Mouse (Mus musculus) forebrain, embryonic 12.5 days (tissue): ENCODE data around the gene Aicda. TPM values are rescaled to one million over a fixed set of nuclear protein-coding genes. Genes with fewer than 3 reads are reported as not detected.
"Not testable (repeated sequence)": the region's sequence is repeated elsewhere in the genome, so short reads cannot be mapped to it uniquely, and the experiment has no call there.

Source experiments
- ATAC-seq: fragments of 200-750 bp; cut with Nextera tagmentation; 2 replicates; pipeline ENCODE4 v1.8.0; 2017; ENCODE audit warnings: moderate TSS enrichment; ENCODE audit not compliant: low FRiP score
- H3K27ac ChIP-seq: fragments of 300-500 bp; sonication (generic); 2 replicates; pipeline ENCODE4 v1.5.1; 2016; ENCODE audit warnings: mild to moderate bottlenecking
- H3K27me3 ChIP-seq: fragments of 300-500 bp; sonication (generic); 2 replicates; pipeline ENCODE4 v1.6.1; 2016; ENCODE audit warnings: mild to moderate bottlenecking
- H3K36me3 ChIP-seq: fragments of 300-500 bp; sonication (generic); replicated peaks from 2 replicates; pipeline ENCODE4 v1.6.1; 2016; ENCODE audit warnings: mild to moderate bottlenecking
- H3K4me1 ChIP-seq: fragments of 300-500 bp; sonication (generic); 2 replicates; pipeline ENCODE4 v1.6.1; 2016
- H3K4me2 ChIP-seq: fragments of 300-500 bp; sonication (generic); 2 replicates; pipeline ENCODE4 v1.6.1; 2016; ENCODE audit warnings: mild to moderate bottlenecking, moderate library complexity
- H3K4me3 ChIP-seq: fragments of 300-500 bp; sonication (generic); replicated peaks from 2 replicates; pipeline ENCODE4 v1.5.1; 2016; ENCODE audit warnings: mild to moderate bottlenecking
- H3K9ac ChIP-seq: fragments of 300-500 bp; sonication (generic); 2 replicates; pipeline ENCODE4 v1.6.1; 2016; ENCODE audit warnings: mild to moderate bottlenecking
- H3K9me3 ChIP-seq: fragments of 300-500 bp; sonication (generic); 2 replicates; pipeline ENCODE4 v1.6.1; 2016
- WGBS: fragments of 180-500 bp; shearing (Covaris S2); methylation state at CpG from one replicate; pipeline ENCODE4 v1.1.7; 2016; 5-methylcytosine and 5-hydroxymethylcytosine counted together
- polyA plus RNA-seq: library from polyadenylated mRNA; unstranded; fragments of >200 nt; fragmentation: Nextera tagmentation; extraction: Ambion mirVana; gene quantifications from 2 replicates; pipeline ENCODE4 v1.2.1, GENCODE M21; 2016

The Aicda gene
- polyA plus RNA-seq, 1 experiment from 2014 or later = not detected

GRCm38 (mm10) chr6:122531466-122532174 is 22.0 kb upstream of the Aicda start:
- Histone ChIP-seq H3K4me3 (no peak overlapping the region), H3K27ac (no peak overlapping the region), H3K9me3 (no peaks in the 10 kb centered on the region), H3K9ac (no peak overlapping the region), H3K4me1 (peaks cover 7% of the 10 kb centered on the region), H3K4me2 (no peak overlapping the region), H3K27me3 (no peaks in the 10 kb centered on the region), H3K36me3 (no peaks in the 10 kb centered on the region)
- ATAC-seq = no peak
- WGBS = 79% methylated on average over 8 of the region's 8 CpGs

- no peak overlapping the region for H3K27ac ChIP-seq
- 0 out of 2 replicates have a peak overlapping the region, but pooled peaks have one; percentile 38 for H3K9ac ChIP-seq
- WGBS = 10% methylated on average over 4 of the region's 4 CpGs
- no peaks in the 10 kb centered on the region for H3K9me3 ChIP-seq
- no peaks in the 10 kb centered on the region for H3K36me3 ChIP-seq
- H3K27me3 ChIP-seq = no peaks in the 10 kb centered on the region
- H3K4me1 ChIP-seq = peaks cover 7% of the 10 kb centered on the region
- peak; percentile 44; the same call in 1 of the 2 replicates for ATAC-seq
- H3K4me2 ChIP-seq = peak overlapping the region; percentile 45
- peak overlapping the region; percentile 13 for H3K4me3 ChIP-seq
Observed at GRCm38 (mm10) chr6:122532883-122533302, 20.7 kb upstream of the Aicda start.

GRCm38 (mm10) chr6:122534032-122534431 is 19.6 kb upstream of the Aicda start:
- Histone ChIP-seq H3K4me3 (no peak overlapping the region), H3K4me1 (peaks cover 7% of the 10 kb centered on the region), H3K4me2 (no peak overlapping the region), H3K36me3 (no peaks in the 10 kb centered on the region), H3K9ac (no peak overlapping the region), H3K9me3 (no peaks in the 10 kb centered on the region), H3K27me3 (no peaks in the 10 kb centered on the region), H3K27ac (no peak overlapping the region)
- WGBS = 26% methylated on average over 3 of the region's 3 CpGs
- no peak for ATAC-seq

GRCm38 (mm10) chr6:122539564-122539963 is 14.0 kb upstream of the Aicda start:
- no peak overlapping the region for H3K4me3 ChIP-seq
- no peaks in the 10 kb centered on the region for H3K4me1 ChIP-seq
- no peak overlapping the region for H3K9ac ChIP-seq
- no peak overlapping the region for H3K4me2 ChIP-seq
- no peaks in the 10 kb centered on the region for H3K9me3 ChIP-seq
- H3K36me3 ChIP-seq = no peaks in the 10 kb centered on the region
- ATAC-seq = no peak
- 79% methylated on average over 9 of the region's 9 CpGs for WGBS
- no peaks in the 10 kb centered on the region for H3K27me3 ChIP-seq
- H3K27ac ChIP-seq = no peak overlapping the region

GRCm38 (mm10) chr6:122542459-122542858 is 11.1 kb upstream of the Aicda start:
- H3K27ac ChIP-seq, H3K4me1 ChIP-seq, H3K9ac ChIP-seq, H3K4me3 ChIP-seq, H3K27me3 ChIP-seq, ATAC-seq, H3K36me3 ChIP-seq, H3K4me2 ChIP-seq, H3K9me3 ChIP-seq: not testable (repeated sequence)
- 70% methylated on average over 5 of the region's 5 CpGs for WGBS

- no peaks in the 10 kb centered on the region for H3K4me1 ChIP-seq
- H3K27me3 ChIP-seq = no peaks in the 10 kb centered on the region
- no peaks in the 10 kb centered on the region for H3K9me3 ChIP-seq
- no peak overlapping the region for H3K27ac ChIP-seq
- H3K36me3 ChIP-seq = no peaks in the 10 kb centered on the region
- no peak overlapping the region for H3K9ac ChIP-seq
- WGBS = 87% methylated on average over 5 of the region's 5 CpGs
- no peak for ATAC-seq
- no peak overlapping the region for H3K4me3 ChIP-seq
- H3K4me2 ChIP-seq = no peak overlapping the region
Observed at GRCm38 (mm10) chr6:122543574-122543973, 10.0 kb upstream of the Aicda start.

- Histone ChIP-seq H3K4me3 (no peak overlapping the region), H3K9me3 (no peaks in the 10 kb centered on the region), H3K4me2 (no peak overlapping the region), H3K27me3 (no peaks in the 10 kb centered on the region), H3K27ac (no peak overlapping the region), H3K4me1 (no peaks in the 10 kb centered on the region), H3K9ac (no peak overlapping the region), H3K36me3 (no peaks in the 10 kb centered on the region)
- no peak for ATAC-seq
- WGBS = 89% methylated on average over 1 of the region's 1 CpGs
Observed at GRCm38 (mm10) chr6:122544672-122545071, 8.9 kb upstream of the Aicda start.

- Histone ChIP-seq H3K27me3 (no peaks in the 10 kb centered on the region), H3K4me3 (no peak overlapping the region), H3K9ac (no peak overlapping the region), H3K9me3 (no peaks in the 10 kb centered on the region), H3K27ac (no peak overlapping the region), H3K4me1 (no peaks in the 10 kb centered on the region), H3K4me2 (no peak overlapping the region), H3K36me3 (no peaks in the 10 kb centered on the region)
- WGBS = 84% methylated on average over 9 of the region's 9 CpGs
- no peak for ATAC-seq
Observed at GRCm38 (mm10) chr6:122545289-122545882, 8.2 kb upstream of the Aicda start.

GRCm38 (mm10) chr6:122545948-122546347 is 7.7 kb upstream of the Aicda start:
- H3K4me3 ChIP-seq = no peak overlapping the region
- H3K27me3 ChIP-seq = no peaks in the 10 kb centered on the region
- no peaks in the 10 kb centered on the region for H3K36me3 ChIP-seq
- H3K27ac ChIP-seq = no peak overlapping the region
- no peaks in the 10 kb centered on the region for H3K9me3 ChIP-seq
- WGBS = 86% methylated on average over 10 of the region's 10 CpGs
- H3K4me2 ChIP-seq = no peak overlapping the region
- no peaks in the 10 kb centered on the region for H3K4me1 ChIP-seq
- no peak for ATAC-seq
- no peak overlapping the region for H3K9ac ChIP-seq

- WGBS = 86% methylated on average over 6 of the region's 6 CpGs
- ATAC-seq = no peak
Observed at GRCm38 (mm10) chr6:122554102-122554501, 501 bp downstream of the Aicda start.

GRCm38 (mm10) chr6:122555266-122555665 is 1.7 kb downstream of the Aicda start:
- Histone ChIP-seq H3K9me3 (no peaks in the 10 kb centered on the region), H3K9ac (no peak overlapping the region), H3K27me3 (no peaks in the 10 kb centered on the region), H3K4me1 (0 out of 2 replicates have a peak, but pooled peaks cover 5% of the 10 kb centered on the region), H3K36me3 (no peaks in the 10 kb centered on the region), H3K27ac (no peak overlapping the region), H3K4me3 (no peak overlapping the region), H3K4me2 (no peak overlapping the region)
- no peak for ATAC-seq
- WGBS = 66% methylated on average over 7 of the region's 7 CpGs

More at GRCm38 (mm10) chr6:122554102-122554501, 501 bp downstream of the Aicda start:
- H3K4me2 ChIP-seq = no peak overlapping the region
- H3K4me1 ChIP-seq = 0 out of 2 replicates have a peak, but pooled peaks cover 2% of the 10 kb centered on the region
- no peak overlapping the region for H3K9ac ChIP-seq
- H3K27me3 ChIP-seq = no peaks in the 10 kb centered on the region
- H3K9me3 ChIP-seq = no peaks in the 10 kb centered on the region
- no peak overlapping the region for H3K27ac ChIP-seq
- H3K36me3 ChIP-seq = no peaks in the 10 kb centered on the region
- H3K4me3 ChIP-seq = no peak overlapping the region

GRCm38 (mm10) chr6:122556959-122557561 is 3.5 kb downstream of the Aicda start:
- Histone ChIP-seq H3K4me2 (peak overlapping the region; percentile 36), H3K4me3 (peak overlapping the region; percentile 10; the same call in 1 of the 2 replicates), H3K9me3 (no peaks in the 10 kb centered on the region), H3K27ac (no peak overlapping the region), H3K36me3 (no peaks in the 10 kb centered on the region), H3K4me1 (peaks cover 7% of the 10 kb centered on the region; the same call in 1 of the 2 replicates), H3K9ac (no peak overlapping the region), H3K27me3 (0 out of 2 replicates have a peak, but pooled peaks cover 5% of the 10 kb centered on the region)
- ATAC-seq = peak; percentile 49; the same call in 1 of the 2 replicates
- WGBS = 24% methylated on average over 15 of the region's 15 CpGs
